Mouse (Mus musculus): Measurements from ENCODE around the gene Bsdc1.
"Not testable (repeated sequence)": the region's sequence is repeated elsewhere in the genome, so short reads cannot be mapped to it uniquely, and the experiment has no call there.

The Bsdc1 gene

DNA sequence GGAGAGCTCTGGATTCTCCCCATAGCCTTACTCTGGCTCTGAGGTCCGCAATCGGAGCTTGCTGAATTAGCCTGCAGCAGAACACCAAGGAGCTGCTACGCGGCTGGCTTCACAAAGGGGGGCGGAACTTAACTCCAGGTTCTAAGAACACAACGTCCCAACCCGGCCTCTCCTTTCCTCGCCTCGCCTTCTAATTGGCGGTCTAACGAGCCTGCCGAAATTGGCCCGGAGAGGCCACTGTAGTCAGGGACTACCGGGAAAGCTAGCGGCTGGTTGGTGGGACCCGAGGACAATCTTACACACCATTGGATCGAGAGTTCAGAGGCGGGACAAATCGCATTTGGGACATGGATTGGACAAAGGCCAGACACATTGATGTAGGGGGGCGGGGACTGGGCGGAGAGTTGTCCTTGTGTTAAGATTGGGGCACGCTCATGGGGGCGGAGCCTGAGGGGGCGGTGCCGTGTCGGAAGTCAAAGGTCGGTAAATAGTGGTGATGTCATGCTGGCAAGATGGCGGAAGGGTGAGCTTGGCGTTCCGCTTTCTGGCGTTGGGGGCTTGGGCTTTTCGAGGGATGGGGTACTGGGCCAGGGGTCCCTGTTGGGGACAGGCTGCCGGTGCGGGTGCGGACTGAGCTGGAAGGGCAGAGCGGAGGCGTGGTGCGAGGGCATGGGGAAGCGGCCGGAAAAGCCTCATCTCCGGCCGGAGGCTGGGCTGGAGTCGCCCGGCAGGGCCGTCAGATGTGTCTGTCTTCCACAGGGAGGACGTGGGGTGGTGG lies at the start of gene Bsdc1:
Bsdc1 (plus strand) TSS at position 399 of the 778 bp plus-strand sequence.
- CTCF ChIA-PET = interaction anchor here (0.5 to 1.9 kb wide), 5 partner anchors 9 to 164 kb away, joined by 3 to 16 read pairs (median 3); no protein-coding TSS in a partner anchor

DNA sequence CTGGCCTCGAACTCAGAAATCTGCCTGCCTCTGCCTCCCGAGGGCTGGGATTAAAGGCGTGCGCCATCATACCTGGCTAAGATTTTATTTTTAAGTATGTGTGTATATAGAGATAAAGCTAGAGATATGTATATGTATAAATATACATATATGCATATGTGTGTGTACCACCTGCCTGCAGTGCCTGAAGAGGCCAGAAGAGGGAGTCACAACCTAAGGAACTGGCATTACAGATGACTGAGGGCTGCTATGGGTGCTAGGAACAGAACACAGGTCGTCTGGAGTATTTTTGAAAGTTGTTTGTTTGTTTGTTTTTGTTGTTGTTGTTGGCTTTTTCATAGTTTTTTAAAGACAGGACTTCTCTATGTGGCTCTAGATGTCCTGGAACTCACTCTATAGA lies 45.5 kb upstream of the Bsdc1 start:
- CTCF ChIA-PET = no interaction called here

DNA sequence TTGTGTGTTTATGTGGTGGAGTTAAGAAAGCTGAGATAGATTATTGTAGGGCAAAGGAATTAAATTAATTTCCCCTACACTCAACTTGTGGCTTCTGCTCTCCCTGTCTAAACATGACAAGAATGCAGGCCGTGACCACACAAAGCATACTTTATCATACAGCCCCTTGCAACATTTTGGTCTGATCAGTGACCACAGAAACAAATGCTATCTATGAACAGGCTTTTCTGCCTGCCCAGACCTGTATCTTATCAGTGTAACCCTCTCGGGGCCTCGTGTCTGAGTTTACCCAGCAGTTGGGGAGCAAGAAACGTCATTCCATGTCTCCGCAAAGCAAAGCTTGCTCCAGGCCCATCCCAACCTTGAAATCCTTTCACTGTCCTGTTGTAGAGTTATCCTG lies 44.9 kb upstream of the Bsdc1 start:
- CTCF ChIA-PET = no interaction called here

DNA sequence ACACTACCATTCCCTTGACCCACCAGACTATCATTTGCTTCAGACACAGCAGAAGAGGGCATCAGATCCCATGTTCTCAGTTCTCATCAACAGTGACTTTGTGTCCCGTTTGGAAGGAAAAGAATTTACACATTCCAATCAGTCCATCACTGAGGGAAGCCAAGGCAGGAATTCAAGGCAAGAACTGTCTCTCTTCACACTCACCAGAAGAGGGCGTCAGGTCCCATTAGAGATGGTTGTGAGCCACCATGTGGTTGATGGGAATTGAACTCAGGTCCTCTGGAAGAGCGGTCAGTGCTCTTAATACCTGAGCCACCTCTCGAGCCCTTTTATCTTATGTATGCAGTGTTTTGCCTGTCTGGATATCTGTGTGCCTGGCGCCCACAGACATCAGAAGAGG lies 43.1 kb upstream of the Bsdc1 start:
- CTCF ChIA-PET = no interaction called here

DNA sequence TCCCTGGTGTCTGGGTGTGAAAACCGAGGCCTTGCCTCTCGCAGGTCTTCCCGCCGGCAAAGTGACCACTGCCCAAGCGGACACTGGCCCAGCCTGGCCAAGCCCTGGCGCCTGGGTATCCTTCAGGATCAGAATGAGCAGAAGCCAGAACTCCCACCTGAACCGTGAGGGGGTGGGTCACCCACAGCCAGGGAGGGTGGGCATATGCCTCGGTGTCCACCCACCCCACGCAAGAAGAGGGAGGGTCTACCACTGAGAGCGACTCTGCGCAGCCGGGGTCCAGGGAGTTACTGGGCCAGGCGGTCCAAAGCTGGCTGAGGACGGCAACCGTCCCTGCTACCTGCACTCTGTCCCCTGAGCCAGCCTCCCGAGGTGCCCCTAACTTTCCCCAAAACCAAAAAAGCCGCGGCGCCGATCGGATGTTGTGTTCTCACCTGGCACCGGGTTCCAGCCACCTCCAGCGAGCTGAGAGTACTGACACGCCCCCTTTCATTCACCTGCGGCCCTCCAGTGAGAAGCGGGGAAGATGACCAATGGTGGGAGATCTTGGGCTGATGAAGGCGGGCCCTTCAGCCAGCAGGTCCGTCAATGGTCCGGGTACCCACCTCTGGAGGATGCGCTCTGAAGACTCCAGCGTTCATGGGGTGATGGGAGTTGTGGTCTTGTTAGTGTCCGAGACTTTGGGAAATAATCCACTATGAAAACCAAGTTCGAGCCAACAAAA lies 20.9 kb upstream of the Bsdc1 start, which contains the start of gene Zbtb8b:
Zbtb8b (minus strand) TSS at position 514 of the 724 bp plus-strand sequence.
- CTCF ChIA-PET = interaction anchor here (0.6 kb wide), 1 partner anchor 288 kb away, joined by 3 read pairs; no protein-coding TSS in a partner anchor

DNA sequence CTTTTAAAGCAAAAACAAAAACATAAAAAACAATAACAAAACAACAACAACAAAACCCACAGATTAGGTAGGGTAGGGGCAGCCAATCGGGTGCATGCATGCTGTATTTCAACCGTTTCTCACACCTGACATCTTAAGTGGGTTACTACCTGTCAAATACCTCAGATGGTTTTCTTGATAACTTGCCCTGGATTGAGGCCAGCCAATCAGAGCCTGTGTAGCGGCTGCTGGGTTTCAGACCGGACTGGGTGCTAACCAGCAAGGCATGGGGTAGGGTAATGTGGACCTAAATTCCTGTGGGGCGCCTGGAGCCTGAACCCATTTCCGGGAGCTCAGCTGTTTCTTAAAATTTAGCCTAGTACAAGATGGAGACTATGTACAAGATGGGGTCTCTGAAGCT lies 20.2 kb upstream of the Bsdc1 start:
- CTCF ChIA-PET = interaction anchor here (0.6 kb wide), 1 partner anchor 288 kb away, joined by 3 read pairs; no protein-coding TSS in a partner anchor

DNA sequence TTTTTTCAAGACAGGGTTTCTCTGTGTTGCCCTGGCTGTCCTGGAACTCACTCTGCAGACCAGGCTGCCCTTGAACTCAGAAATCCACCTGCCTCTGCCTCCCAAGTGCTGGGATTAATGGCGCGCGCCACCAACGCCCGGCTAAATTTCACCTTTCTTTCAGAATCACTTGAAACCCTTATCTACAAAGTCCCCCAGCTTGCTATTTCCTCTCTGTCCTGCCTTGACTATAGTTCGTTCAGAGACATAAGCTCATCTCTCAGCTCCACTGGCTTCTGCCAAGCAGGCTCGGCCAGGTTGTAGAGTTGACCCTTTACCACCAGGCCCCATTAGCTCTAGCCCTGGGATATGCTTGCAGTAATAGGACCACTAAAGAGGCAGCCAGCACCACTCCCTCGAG lies 14.0 kb upstream of the Bsdc1 start:
- CTCF ChIA-PET = no interaction called here

DNA sequence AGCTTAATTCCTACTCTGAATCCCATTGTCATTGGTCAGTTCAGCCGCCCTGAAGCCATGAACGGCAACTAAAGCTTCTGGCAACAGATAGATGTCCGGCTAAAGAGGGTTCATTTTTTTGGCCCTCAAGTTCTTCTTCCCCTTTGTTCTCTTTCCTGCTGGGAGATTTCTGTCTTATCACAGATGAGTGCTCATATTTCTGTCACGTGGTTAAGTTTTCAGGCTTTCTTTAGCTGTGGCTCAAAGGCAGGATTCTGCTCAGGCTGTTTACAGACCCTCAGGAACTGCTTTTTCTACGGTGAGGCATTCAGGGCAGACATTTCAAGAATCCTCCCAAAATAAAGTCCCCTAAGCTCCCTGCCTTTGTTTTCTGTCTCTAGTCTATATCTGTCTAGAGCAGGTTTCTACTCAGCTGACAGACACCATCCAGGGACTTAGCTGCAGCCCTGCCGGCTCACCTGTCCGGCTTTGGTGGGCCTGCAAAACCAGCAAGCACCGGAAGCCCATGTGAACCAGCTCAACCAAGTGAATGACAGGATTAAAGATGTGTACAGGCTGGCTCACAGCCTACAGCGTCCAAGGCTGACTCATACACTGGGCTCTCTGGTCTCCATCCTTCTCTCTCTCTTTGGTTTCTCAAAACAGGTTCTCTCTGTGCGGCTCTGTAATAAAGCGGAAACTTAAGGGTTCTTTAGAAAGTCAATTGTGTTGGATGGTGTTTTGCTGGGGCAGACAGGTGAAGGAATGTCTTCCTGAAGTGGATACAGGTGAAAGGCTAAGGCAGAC lies 13.4 kb upstream of the Bsdc1 start:
- CTCF ChIA-PET = no interaction called here

DNA sequence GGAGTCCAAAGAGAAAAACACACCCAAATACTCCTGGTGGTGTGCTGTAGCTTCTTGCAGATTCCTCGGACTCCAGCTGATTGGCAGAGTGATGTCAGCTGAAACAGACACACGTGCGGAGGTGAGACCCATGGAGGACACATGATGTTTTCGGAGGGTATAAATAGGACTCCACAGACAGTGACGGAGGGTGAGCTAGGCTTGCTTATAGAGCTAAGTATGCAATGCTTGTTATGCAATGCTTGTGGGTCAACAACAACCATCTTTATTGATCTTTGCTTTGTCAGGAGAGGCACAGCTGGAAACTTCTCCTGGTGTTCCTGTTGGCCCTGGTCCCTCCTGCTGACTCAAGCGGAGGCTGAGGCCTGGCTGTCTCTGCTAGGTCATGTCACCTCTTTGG lies 12.7 kb upstream of the Bsdc1 start:
- CTCF ChIA-PET = no interaction called here

DNA sequence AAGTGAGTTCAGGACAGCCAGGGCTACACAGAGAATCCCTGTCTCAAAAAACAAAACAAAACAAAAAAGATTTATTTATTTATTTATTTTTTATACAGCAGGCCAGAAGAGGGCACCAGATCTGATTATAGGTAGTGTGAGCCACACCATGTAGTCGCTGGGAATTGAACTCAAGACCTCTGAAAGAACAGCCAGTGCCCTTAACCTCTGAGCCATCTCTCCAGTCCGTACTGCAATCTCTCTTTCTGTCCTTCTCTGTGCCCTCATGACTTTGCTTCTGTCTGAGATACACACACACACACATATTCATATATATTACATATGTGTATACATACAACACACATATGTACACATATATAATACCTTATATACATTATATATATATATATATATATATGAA lies 10.5 kb upstream of the Bsdc1 start:
- CTCF ChIA-PET = no interaction called here

DNA sequence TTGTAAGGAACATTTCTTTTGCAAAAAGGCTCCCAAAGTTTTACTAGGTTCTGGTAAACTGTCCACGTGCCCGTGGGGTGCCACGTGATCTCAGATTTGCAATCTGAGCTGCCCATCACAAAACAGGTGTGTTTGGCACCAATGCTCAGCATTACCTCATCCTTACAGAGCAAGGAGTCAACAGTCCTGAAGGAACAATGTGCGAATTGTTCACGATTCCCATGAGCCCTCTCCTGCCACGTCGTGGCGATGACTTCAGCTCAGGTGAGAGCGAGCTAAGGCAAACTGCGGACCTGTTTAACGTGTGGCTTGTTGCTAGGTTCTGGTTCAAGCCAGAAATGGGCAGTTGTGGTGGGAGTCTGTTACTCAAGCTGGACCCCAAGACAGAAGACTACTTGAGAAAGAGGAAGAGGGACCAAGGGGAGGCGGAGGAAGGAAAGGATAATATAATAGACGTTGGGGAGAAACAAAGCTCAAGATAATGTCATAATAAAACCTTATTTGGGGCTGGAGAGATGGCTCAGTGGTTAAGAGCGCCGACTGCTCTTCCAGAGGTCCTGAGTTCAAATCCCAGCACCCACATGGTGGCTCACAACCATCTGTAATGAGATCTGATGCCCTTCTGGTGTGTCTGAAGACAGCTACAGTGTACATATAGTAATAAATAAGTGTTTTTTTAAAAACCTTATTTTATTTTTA lies 9.8 kb upstream of the Bsdc1 start:
- CTCF ChIA-PET = interaction anchor here (0.7 kb wide), 1 partner anchor 101 kb away, joined by 4 read pairs; no protein-coding TSS in a partner anchor

DNA sequence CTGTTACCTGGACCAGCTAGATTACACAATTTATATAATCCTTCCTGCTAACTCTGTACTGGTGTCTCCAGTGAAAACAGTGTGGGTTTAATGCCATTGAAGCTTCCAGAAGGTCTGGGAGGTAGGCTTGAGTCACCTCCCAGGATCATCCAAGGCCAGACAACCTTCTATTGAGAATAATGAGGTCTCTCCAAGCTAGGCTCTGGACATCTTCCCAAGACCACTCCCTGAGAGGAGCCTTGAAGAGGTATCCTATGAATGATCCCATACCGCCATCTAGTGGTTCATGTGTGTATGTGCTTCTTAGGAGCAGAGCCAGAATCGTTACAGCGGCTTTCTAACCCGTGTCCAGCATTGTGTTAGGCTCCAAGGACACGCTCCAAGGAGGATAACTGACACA lies 6.1 kb upstream of the Bsdc1 start:
- CTCF ChIA-PET = interaction anchor here (0.9 to 1.1 kb wide), 2 partner anchors 32 to 106 kb away, joined by 3 read pairs; no protein-coding TSS in a partner anchor

DNA sequence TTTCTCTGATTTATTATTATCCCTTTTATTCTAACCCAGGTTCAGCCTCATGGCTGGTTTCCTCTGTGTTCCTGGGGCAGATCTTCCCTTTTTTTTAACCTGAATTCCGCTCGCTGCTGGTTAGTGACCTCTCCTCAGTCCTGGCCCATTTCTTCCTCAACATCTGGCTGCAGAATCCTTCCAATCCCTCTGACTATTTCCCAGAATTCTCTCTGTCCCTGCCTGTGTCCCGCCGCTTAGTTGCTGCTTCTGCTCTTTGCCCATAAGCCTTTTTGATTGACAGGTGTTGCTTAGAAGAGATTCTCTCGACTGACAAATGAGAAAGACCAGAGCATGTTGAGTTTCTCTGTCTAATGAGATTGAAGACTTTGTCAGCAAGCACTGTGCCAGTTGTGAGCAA lies 5.3 kb upstream of the Bsdc1 start:
- CTCF ChIA-PET = no interaction called here

DNA sequence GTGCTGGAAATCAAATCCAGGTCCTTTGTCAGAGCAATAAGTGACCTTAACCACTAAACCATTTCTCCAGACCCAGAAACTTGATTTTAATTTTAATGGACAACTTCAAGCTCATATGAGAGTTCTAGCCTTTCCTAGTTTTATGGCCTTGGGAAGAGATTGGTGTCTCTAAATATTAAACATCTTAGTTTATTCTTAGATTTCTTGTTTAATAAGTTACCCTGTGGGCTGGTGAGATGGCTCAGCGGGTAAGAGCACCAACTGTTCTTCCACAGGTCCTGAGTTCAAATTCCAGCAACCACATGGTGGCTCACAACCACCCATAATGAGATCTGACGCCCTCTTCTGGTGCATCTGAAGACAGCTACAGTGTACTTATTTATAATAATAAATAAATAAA lies 4.1 kb upstream of the Bsdc1 start:
- CTCF ChIA-PET = not testable (repeated sequence)

DNA sequence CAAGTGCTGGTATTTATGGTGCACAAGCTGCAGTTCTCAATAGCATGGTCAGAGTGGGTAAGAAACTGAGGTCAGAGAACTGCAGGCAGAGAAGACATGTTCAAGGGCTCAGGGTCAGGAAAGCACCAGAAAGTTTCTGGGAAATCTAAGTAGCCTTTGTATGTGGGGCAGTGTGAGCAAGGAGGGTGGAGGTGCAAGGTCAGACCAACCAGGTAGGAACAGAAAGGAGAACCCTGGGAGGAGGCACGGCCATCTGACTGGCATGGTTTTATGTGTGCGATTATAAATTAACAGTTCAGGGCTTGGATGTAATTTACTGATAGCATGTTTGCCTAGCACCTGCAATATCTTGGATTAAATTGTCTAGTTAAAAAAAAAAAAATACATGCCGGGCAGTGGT lies 1.7 kb upstream of the Bsdc1 start:
- CTCF ChIA-PET = no interaction called here

DNA sequence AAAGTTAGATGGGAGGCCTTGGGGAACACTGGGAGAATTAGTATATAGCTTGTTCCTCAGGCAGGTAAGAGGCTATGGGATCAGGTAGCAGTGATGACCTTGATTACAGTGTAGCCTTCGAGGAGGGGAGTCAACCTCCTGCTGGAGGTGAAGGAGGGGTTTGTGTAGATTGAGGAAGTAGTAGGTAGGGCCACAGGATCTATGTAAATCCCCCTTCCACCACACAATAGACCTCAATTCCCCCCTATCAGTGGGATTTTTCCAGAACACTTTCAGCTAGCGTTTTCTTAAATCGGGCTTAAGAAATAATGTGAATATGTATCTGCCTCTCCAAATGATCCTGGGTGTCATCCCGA lies 576 bp upstream of the Bsdc1 start:
- CTCF ChIA-PET = interaction anchor here (0.5 to 1.9 kb wide), 3 partner anchors 8 to 165 kb away, joined by 3 to 16 read pairs (median 5); no protein-coding TSS in a partner anchor

DNA sequence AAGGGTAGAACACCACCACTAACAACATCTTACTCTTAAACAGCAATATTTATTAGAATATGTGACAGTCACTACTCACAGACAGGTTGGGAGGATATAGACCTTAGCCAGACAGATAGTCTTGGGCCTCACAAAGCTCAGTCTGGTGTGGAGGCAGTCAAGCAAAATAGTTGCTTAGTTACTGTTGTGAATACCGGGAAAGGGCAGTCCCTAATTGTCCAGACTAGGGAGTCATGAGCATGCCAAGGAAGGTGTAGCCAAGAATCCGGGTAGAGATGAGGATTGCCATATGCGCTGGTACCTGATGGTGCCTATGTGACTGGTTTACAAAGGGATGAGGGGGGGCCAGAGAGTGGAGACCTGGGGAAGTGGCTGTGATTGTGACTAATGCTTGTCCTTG lies 737 bp downstream of the Bsdc1 start:
- CTCF ChIA-PET = interaction anchor here (1.0 to 1.9 kb wide), 3 partner anchors 33 to 163 kb away, joined by 3 to 5 read pairs (median 3); no protein-coding TSS in a partner anchor

DNA sequence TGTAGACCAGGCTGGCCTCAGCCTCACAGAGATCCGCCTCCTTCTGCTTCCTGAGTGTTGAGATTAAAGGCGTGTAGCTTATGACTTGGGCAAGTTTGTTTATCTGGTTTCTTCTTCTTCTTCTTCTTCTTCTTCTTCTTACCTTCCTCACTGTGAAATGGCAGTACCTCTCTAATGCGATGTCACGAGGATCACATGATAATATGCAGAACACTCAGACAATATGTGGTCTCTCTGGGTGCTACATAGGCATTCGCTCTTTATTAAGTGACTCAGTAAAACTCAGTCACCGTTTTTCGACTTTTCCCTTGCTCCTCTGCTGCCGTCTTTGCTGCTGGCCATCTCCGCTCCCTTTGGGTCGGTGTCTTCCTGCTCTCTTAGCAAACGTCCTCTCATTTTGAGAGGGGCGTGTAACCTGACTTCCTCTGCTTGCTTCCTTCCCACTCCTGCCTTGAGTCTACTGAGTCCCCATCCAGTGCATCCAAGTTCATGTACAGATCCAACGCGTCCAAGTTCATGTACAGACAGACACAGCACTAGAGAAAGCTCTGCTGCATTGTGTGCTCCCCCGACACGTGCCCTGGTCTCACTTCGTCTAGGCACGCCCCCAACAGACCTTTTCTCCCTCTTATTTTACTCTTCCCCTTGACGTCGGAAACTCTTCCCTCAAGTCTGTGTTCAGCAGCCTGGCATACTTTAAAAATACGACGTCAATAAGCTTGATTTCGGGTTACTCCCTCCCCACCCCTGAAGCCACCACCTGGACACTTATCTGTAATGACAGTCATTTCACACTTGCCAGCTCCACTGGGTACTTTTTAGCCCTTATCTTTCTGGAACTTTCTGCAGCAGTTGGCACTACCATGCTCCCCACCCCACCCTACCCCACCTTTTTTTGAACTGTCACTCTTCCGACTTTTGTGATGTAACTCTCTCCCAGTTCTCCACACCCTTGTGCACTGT lies 2.0 kb downstream of the Bsdc1 start:
- CTCF ChIA-PET = no interaction called here

DNA sequence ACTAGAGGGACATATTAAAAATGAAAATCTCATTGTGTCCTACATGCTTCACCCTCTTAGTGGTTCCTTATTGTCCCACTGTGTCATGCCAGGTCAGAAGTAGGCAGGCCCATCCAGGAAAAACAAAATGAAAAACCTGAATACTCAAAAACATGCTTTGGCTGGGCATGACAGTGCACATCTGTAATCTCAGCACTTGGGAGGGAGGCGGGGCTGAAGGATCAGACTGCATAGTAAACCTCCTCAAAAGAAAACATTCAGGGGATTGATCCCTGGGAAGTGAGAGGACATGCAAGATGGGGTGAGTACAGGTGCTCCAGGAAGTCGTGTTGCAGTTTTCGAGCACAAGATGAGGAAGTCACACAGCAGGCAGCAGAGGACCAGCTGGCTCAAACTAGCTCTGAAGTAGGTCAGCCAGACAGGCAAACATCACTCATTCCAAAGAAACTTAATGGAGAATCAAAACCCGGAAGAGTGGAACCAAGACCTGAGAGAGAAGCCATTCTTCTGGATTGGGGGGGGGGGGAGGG lies 3.0 kb downstream of the Bsdc1 start:
- CTCF ChIA-PET = no interaction called here

DNA sequence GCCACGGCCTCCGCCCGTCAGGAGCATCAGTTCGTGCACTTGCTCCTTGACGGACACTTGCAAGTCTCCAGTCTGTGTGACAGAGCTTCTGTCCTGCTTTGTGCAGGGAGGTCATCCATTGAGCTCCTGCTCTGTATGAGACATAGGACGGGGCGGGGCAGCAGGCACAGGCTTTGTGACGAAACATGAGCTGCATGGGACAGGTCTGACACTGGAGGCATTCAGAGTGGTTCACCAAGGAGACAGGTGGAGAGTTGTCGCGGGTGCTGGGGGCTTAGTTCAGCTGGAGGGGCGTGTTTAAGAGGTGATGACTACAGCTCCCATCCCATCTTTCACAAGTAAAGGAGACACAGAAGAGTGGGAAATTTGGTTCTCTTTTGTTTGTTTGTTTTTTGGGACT lies 14.7 kb downstream of the Bsdc1 start:
- CTCF ChIA-PET = no interaction called here

Measured in spleen, embryonic (tissue).